Mouse (Mus musculus) megakaryocyte, embryonic 14.5 days (primary cell): ENCODE results near the gene Gm11487. TPM values are rescaled to one million over a fixed set of nuclear protein-coding genes. Genes with fewer than 3 reads are reported as not detected.
"Not testable (repeated sequence)": the region's sequence is repeated elsewhere in the genome, so short reads cannot be mapped to it uniquely, and the experiment has no call there.

Experiments
- H3K27me3 ChIP-seq: replicated peaks from 2 replicates; pipeline ENCODE3; 2012; ENCODE audit warnings: inconsistent platforms
- H3K36me3 ChIP-seq: replicated peaks from 2 replicates; pipeline ENCODE3; 2012; ENCODE audit warnings: low read length, inconsistent platforms, mixed read lengths
- H3K4me1 ChIP-seq: 2 replicates; pipeline ENCODE4 v1.6.1; 2012; ENCODE audit warnings: inconsistent platforms
- H3K4me3 ChIP-seq: replicated peaks from 2 replicates; pipeline ENCODE3; 2012; ENCODE audit warnings: moderate library complexity, mild to moderate bottlenecking, inconsistent platforms
- H3K9me3 ChIP-seq: 2 replicates; pipeline ENCODE4 v1.6.1; 2012; ENCODE audit warnings: inconsistent platforms
- FLI1 ChIP-seq: IDR thresholded peaks from 2 replicates; pipeline ENCODE4 v1.6.1; 2012; ENCODE audit warnings: low read length, inconsistent platforms, mixed read lengths
- GATA1 ChIP-seq: IDR thresholded peaks from 3 replicates; pipeline ENCODE4 v1.6.1; 2012; ENCODE audit warnings: mixed read lengths, low read length, inconsistent platforms, borderline replicate concordance
- polyA plus RNA-seq: library from polyadenylated mRNA; stranded (reverse); fragments of >175 nt; gene quantifications from 2 replicates; pipeline ENCODE4 v1.2.3, GENCODE M21; 2012; ENCODE audit warnings: low replicate concordance; ENCODE audit not compliant: insufficient read depth

Gm11487 gene
- polyA plus RNA-seq: not detected in 2 replicates

GRCm38 (mm10) chr4:73404972-73405371 lies at the start of gene Gm11487:
Gene Gm11487, minus strand, starts transcription at chr4:73405072.
- H3K4me3 ChIP-seq, H3K36me3 ChIP-seq, H3K27me3 ChIP-seq, H3K4me1 ChIP-seq, H3K9me3 ChIP-seq: not testable (repeated sequence)

GRCm38 (mm10) chr4:73444715-73445114 lies 39.8 kb upstream of the Gm11487 start:
- no peaks in the 10 kb centered on the region for H3K27me3 ChIP-seq
- H3K9me3 ChIP-seq: no peaks in the 10 kb centered on the region
- TF ChIP-seq FLI1: no peak
- no peak for TF ChIP-seq GATA1
- no peaks in the 10 kb centered on the region for H3K4me1 ChIP-seq
- H3K4me3 ChIP-seq: no peak overlapping the region
- H3K36me3 ChIP-seq: no peaks in the 10 kb centered on the region

- Histone ChIP-seq H3K27me3 (no peaks in the 10 kb centered on the region), H3K36me3 (no peaks in the 10 kb centered on the region), H3K4me3 (no peak overlapping the region), H3K9me3 (no peaks in the 10 kb centered on the region), H3K4me1 (no peaks in the 10 kb centered on the region)
- TF ChIP-seq FLI1 (no peak), GATA1 (no peak)
Observed at GRCm38 (mm10) chr4:73442568-73442967, 37.7 kb upstream of the Gm11487 start.

GRCm38 (mm10) chr4:73425903-73426302 lies 21.0 kb upstream of the Gm11487 start:
- TF ChIP-seq FLI1 (no peak), GATA1 (no peak)
- Histone ChIP-seq H3K4me3 (no peak overlapping the region), H3K27me3 (no peaks in the 10 kb centered on the region), H3K9me3 (peaks cover 7% of the 10 kb centered on the region; the same call in 1 of the 2 replicates), H3K36me3 (no peaks in the 10 kb centered on the region), H3K4me1 (no peaks in the 10 kb centered on the region)

- H3K4me1 ChIP-seq: no peaks in the 10 kb centered on the region
Observed at GRCm38 (mm10) chr4:73423049-73423448, 18.2 kb upstream of the Gm11487 start.

GRCm38 (mm10) chr4:73366534-73366933 lies 38.3 kb downstream of the Gm11487 start:
- TF ChIP-seq FLI1 (no peak), GATA1 (no peak)
- no peaks in the 10 kb centered on the region for H3K4me1 ChIP-seq
- H3K27me3 ChIP-seq: no peaks in the 10 kb centered on the region
- H3K9me3 ChIP-seq: no peaks in the 10 kb centered on the region
- no peaks in the 10 kb centered on the region for H3K36me3 ChIP-seq
- no peak overlapping the region for H3K4me3 ChIP-seq

More at GRCm38 (mm10) chr4:73423049-73423448, 18.2 kb upstream of the Gm11487 start:
- Histone ChIP-seq H3K4me3 (no peak overlapping the region), H3K27me3 (no peaks in the 10 kb centered on the region), H3K9me3 (peaks cover 7% of the 10 kb centered on the region; the same call in 1 of the 2 replicates), H3K36me3 (no peaks in the 10 kb centered on the region)
- no peak for TF ChIP-seq GATA1
- TF ChIP-seq FLI1: no peak

Other genes with a start within 250 kb of the Gm11487 start
- not detected in 2 replicates for gene Gm11238, start 202.8 kb upstream of the Gm11487 start, polyA plus RNA-seq
- not detected in 2 replicates for gene Gm11237, start 217.9 kb upstream of the Gm11487 start, polyA plus RNA-seq
- gene Gm11236, start 233.0 kb upstream of the Gm11487 start, polyA plus RNA-seq: not detected in 2 replicates